Mouse (Mus musculus): ENCODE data around the gene Cnn1. TPM values are rescaled to one million over a fixed set of nuclear protein-coding genes. Genes with fewer than 3 reads are reported as not detected.

Gene Cnn1
- 1 to 10 TPM; 8.2 to 9.7 TPM for total RNA-seq (2021)

- peak; percentile 30 to 55 for DNase-seq
- intact Hi-C loops (cut with DNase I): no loop called here
Measured at GRCm38 (mm10) chr9:22098993-22099696, at the start of gene Cnn1. Gene Cnn1, plus strand, starts transcription at chr9:22099216.

GRCm38 (mm10) chr9:22049315-22049714 lies 49.7 kb upstream of the Cnn1 start:
- intact Hi-C loops (cut with DNase I): no loop called here
- DNase-seq: no peak

DNA sequence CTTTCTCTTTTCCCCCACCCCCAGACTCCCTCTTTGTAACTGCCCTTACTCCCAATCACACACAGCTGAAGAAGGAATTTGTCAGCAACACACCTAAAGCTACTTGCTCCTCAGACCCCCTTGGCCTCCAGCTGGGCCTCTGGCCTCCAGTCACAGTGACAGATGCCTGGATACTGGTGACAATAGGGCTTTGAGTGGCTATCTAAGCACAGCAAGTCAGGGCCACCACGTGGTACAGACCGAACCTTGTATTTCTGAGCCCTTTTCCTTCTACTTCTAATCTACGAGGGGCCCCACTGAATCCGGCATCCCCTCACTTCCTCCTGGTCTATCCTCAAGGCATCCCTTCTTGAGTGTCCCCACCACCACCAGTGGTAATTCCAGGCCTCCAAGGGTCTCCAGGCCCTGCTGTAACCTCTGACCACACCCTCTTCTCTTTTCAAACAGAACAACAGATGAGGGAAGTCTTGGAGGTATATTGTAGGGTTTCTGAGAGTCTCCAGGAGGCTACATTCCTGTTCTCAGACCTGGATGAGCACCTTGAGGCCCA lies 49.2 kb upstream of the Cnn1 start:
- intact Hi-C loops (cut with DNase I): loop anchor here (5.0 kb wide), 1 partner anchor 72 kb away; no protein-coding TSS in a partner anchor
- no peak for DNase-seq

GRCm38 (mm10) chr9:22050351-22050889 lies 48.6 kb upstream of the Cnn1 start:
- peak; percentile 52 to 55 for DNase-seq
- intact Hi-C loops (cut with DNase I): loop anchor here (5.0 kb wide), 1 partner anchor 73 kb away; no protein-coding TSS in a partner anchor

- intact Hi-C loops (cut with DNase I): loop anchor here (5.0 kb wide), 1 partner anchor 74 kb away; no protein-coding TSS in a partner anchor
Measured at GRCm38 (mm10) chr9:22051161-22051957, 47.7 kb upstream of the Cnn1 start.

GRCm38 (mm10) chr9:22051958-22052254 lies 47.1 kb upstream of the Cnn1 start, which contains the start of gene Elavl3:
Gene Elavl3, minus strand, starts transcription at chr9:22052023.
- intact Hi-C loops (cut with DNase I): loop anchor here (5.0 kb wide), 1 partner anchor 75 kb away; no protein-coding TSS in a partner anchor
- no peak for DNase-seq

More at GRCm38 (mm10) chr9:22051161-22051957, 47.7 kb upstream of the Cnn1 start:
- no peak for DNase-seq

- no peak for DNase-seq
- intact Hi-C loops (cut with DNase I): loop anchor here (5.0 kb wide), 1 partner anchor 76 kb away; no protein-coding TSS in a partner anchor
Measured at GRCm38 (mm10) chr9:22053657-22054056, 45.4 kb upstream of the Cnn1 start.

DNA sequence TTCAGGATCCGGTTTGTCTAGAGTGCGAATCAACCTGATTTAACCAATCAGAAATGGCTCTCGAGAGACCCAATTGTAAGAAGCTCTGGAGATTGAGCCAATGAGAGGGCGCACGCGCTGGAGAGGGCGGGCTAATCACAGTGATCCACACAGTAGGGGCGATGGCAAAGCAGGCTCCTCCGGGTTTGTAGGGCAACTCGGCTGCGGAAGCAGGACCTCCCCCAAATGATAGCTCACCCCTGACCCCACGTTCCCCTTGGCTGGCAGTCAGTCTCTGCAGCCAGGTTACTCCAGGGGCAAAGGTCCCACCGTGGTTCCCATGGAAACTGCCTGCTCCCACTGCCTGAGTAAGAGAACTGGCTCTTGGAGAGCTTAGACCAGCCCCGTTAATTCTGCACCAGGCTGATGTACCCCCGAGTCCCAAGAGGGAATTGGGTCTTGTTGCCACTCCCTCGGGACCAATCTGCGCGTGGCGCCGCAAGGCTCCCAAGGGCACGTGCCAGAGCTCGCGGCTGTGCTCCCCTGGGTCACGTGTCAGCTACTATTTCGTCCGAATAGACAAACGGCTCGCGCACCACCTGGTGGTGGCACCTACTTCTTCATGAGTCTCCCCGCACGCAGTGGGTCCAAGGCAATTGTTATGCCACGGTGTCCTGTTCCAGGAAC lies 44.5 kb upstream of the Cnn1 start:
- DNase-seq: peak; percentile 58 to 70
- intact Hi-C loops (cut with DNase I): loop anchor here (5.0 kb wide), 1 partner anchor 77 kb away; no protein-coding TSS in a partner anchor

DNA sequence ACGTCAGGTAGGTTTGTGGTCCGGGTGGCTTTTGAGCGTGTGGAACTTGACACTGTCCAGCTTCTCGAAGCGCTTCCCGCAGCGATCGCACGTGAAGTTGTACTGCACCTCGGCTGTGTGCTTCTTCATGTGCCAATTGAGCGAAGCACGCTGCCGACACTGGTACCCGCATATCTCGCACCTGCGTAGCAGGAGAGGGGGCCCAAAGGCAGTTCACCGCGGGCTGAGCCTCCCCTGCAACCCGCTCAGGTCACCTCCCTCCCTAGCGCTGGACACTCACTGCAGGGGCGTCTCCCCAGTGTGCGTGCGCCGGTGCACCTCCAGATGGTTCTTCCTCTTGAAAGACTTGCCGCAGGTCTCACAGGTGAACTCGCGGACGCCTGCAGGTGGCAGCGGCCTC lies 43.3 kb upstream of the Cnn1 start:
- intact Hi-C loops (cut with DNase I): no loop called here
- DNase-seq: no peak

- intact Hi-C loops (cut with DNase I): no loop called here
Measured at GRCm38 (mm10) chr9:22056303-22056910, 42.6 kb upstream of the Cnn1 start.

GRCm38 (mm10) chr9:22057031-22057517 lies 41.9 kb upstream of the Cnn1 start:
- DNase-seq: no peak
- intact Hi-C loops (cut with DNase I): no loop called here

More at GRCm38 (mm10) chr9:22056303-22056910, 42.6 kb upstream of the Cnn1 start:
- no peak for DNase-seq

DNA sequence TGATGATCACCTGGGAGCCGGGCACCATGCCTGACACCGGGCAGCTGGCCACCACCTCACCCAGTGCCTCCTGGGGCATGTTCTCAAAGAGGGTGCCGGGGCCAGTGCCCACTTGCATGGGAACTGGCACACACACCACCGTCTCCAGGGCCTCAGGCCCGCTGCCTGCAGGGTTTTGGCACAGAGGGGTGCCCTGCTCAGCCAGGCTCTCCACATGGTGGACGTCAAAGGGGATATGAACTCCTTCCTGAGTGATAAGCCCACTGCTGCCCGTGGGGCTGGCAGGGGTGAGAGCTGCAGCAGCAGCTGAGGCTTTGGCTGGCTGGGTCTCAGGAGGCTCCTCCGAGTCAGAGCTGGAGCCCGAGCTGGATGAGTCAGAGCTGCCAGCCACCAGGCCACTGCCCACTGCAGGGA lies 41.0 kb upstream of the Cnn1 start:
- peak; percentile 40 to 41 for DNase-seq
- intact Hi-C loops (cut with DNase I): no loop called here

GRCm38 (mm10) chr9:22061339-22061738 lies 37.7 kb upstream of the Cnn1 start:
- intact Hi-C loops (cut with DNase I): loop anchor here (10.0 kb wide), 1 partner anchor 343 kb away; no protein-coding TSS in a partner anchor
- DNase-seq: no peak

DNA sequence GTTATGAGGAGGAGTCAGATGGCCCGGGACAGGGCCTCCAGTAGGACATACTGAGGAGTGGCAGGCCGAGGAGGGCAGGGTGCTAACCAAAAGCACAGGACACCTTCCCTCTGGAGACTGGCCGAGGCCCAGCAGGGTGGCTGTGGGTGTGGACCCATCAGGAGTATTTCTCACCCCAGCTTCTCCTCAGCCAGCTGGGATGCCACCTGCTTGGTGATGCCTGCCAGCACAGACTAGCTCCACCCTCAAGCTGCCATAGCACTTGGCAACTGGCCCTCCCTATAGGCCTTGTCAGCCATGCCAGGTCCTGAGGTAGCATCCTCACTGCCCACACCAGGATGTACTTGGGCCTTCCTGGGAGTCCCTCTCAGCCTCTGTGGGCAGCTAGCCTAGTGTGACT lies 34.7 kb upstream of the Cnn1 start:
- no peak for DNase-seq
- intact Hi-C loops (cut with DNase I): loop anchor here (10.0 kb wide), 1 partner anchor 340 kb away; no protein-coding TSS in a partner anchor

DNA sequence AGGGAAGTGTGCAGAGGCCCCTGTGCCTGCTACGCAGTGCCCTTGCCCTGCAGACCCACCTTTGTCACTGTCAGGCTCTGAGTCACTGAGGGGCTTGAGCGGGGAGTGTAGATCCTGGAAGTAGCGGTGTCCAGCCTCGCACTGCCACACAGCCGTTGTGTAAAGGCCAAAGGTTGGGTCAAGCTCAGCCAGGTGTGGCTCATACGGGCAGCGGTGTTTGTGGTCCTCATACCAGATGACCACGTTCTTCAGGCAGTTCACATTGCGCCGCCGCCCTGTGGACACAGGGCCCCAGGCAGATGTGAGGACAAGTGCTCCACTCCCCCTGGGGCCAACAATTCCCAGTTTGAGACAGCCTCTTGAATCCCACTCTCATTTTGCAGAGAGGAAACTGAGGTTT lies 33.4 kb upstream of the Cnn1 start:
- intact Hi-C loops (cut with DNase I): loop anchor here (1.0 to 10.0 kb wide), 3 partner anchors 78 to 339 kb away; no protein-coding TSS in a partner anchor
- DNase-seq: no peak

DNA sequence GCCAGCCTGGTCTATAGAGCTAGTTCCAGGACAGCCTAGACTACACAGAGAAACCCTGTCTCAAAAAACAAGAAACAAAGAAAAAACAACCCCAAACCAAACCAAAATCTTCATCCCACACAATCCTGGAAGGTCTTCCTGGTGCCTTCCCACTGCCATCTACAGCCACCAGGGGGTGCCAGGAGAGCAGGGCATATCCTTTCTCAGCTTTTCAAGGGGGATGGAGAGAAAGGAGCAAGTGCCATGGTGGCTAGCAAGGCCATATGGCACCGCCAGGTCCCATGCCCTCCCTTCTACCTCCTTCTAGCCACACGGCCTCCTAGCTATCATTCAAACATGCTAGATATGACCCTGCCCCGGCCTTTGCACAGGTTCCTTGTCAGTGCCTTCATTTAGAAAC lies 32.6 kb upstream of the Cnn1 start:
- peak; percentile 59 to 76 for DNase-seq
- intact Hi-C loops (cut with DNase I): loop anchor here (1.0 to 10.0 kb wide), 3 partner anchors 77 to 338 kb away; no protein-coding TSS in a partner anchor

DNA sequence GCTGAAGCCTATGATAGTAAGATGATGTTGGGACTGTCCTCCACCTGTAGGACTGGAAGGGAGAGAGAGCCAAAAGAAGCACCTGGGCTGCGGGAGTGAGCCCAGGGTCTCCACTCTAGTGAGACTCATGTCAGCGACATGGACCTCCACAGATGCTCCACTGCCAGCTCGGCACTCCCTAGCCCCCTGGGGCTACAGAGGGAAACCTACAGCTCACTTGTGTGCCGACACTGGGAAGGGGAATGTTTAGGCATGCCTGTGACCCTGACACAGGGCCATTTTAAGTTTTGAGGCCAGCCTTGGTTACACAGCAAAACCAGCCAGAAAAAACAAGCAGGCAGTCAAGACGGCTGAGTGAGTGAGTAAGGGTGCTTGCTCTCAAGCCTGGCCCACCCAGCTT lies 31.8 kb upstream of the Cnn1 start:
- DNase-seq: no peak
- intact Hi-C loops (cut with DNase I): loop anchor here (10.0 kb wide), 1 partner anchor 338 kb away; no protein-coding TSS in a partner anchor

DNA sequence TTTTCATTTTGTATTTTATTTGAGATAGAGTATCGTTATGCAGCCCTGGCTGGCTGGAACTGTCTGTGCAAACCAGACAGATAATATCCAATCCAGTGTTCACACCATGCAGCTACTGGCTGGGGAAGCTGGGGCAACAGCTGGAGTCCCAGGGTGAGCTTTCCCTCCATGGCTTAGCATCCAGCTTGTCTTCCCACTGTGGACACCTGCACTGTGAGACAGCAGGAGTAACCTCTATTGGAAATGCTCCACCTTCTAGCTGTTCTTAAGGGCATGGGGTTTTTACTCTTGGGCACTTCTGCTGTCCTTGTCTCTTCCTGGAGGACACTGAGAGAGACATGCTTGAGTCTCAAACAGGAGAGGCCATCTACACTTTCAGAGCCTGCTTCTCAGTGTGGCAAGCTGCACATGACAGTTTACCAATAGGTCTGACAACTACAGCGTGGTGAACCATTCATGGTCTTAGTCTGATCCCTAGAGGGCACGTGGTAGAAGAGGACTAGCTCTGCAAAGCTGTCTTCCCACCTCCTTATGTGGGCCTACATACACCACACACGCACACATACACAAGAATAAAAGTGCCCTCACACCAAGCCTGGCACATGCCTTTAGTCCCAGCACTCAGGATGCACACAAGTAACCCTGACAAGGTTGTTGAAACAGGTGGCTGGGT lies 29.0 kb upstream of the Cnn1 start:
- DNase-seq: no peak
- intact Hi-C loops (cut with DNase I): loop anchor here (10.0 kb wide), 1 partner anchor 335 kb away; no protein-coding TSS in a partner anchor

Measured in heart, postnatal 10 days (tissue).